ENCODE assay signal across 14 mouse cellular contexts in the genomic region with DNA sequence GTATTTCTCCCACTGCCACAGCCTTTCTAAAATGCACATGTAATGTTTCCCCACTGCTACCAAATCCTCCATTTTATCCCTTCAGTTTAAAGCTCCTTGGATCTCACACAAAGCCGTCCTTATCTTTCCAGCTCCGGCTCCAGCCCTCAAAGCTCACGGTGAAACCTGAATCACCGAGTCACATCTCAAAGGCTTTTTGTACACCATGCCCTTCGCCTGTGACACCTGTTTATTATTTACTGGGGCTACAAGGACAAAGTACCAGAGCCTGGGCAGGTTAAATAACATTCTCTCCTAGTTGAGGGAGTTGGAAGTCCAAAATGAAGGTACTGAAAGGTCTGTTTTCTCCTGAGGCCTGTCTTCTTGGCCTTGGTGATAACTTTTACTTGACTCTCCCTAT. TPM values are rescaled to one million over a fixed set of nuclear protein-coding genes. Genes with fewer than 3 reads are reported as not detected.
DNase-seq lines count a peak whose midpoint lies in the region; ATAC-seq and TF ChIP-seq lines count a peak whose summit lies in the region.
"Had no signal": no experiment of that assay in that cellular context is flagged by ENCODE, and none has a peak within 500 bp of the region (broad histone marks: within the 10 kb centered on the region; RNA-seq: fewer than 3 reads in every experiment).

No protein-coding gene starts in this region.

- DNase-seq in gastrocnemius, adult 2 months: no peak
- DNase-seq in gastrocnemius, postnatal 14 days: no peak
- DNase-seq in kidney, adult 11 months: peak; percentile 55
- DNase-seq in kidney, postnatal 10 days: no peak
- peak; percentile 54 for DNase-seq in liver
- DNase-seq in MN1 (ENCODE audit: low spot score): no peak
- DNase-seq in forebrain, embryonic 14.5 days (ENCODE audit: low spot score): no peak
- DNase-seq: cerebellum, adult 2 months; lung, adult 18-20 months; midbrain, embryonic 14.5 days; spleen, adult 18-20 months had no signal

- H3K4me3 ChIP-seq in gastrocnemius, adult 2 months: no peak overlapping the region
- no peak overlapping the region for H3K4me3 ChIP-seq in stomach, embryonic 16.5 days (replicated peaks; ENCODE audit: low read length)
- no peak overlapping the region for H3K4me3 ChIP-seq in forebrain, embryonic 14.5 days (ENCODE audit: low read depth, low read length)

- H3K4me2 ChIP-seq in stomach, embryonic 16.5 days (ENCODE audit: low read depth, low read length): no peak overlapping the region
- no peak overlapping the region for H3K4me2 ChIP-seq in forebrain, embryonic 14.5 days (ENCODE audit: low read length)
- H3K4me2 ChIP-seq: hindbrain, embryonic 14.5 days had no signal

- intact Hi-C loops in gastrocnemius, adult 2 months (cut with DNase I): no loop called here
- intact Hi-C loops in gastrocnemius, postnatal 14 days (cut with DNase I; ENCODE audit: low total_unique reads): no loop called here

- WGBS in stomach, embryonic 16.5 days: 52% methylated on average over 5 of the region's 5 CpGs
- 61% methylated on average over 5 of the region's 5 CpGs for WGBS in forebrain, embryonic 14.5 days

- ATAC-seq in stomach, embryonic 16.5 days (ENCODE audit: insufficient read depth, low FRiP score): no peak
- no peak for ATAC-seq in forebrain, embryonic 14.5 days

- no peaks in the 10 kb centered on the region for H3K9me3 ChIP-seq in stomach, embryonic 16.5 days (replicated peaks; ENCODE audit: control insufficient read depth, low read length)
- no peaks in the 10 kb centered on the region for H3K9me3 ChIP-seq in forebrain, embryonic 14.5 days (replicated peaks; ENCODE audit: control insufficient read depth, low read length)

- peak overlapping the region; percentile 43; the same call in 1 of the 2 replicates for H3K27ac ChIP-seq in gastrocnemius, adult 2 months
- H3K27ac ChIP-seq in stomach, embryonic 16.5 days (ENCODE audit: low read length): peak overlapping the region; percentile 2; the same call in 1 of the 2 replicates
- no peak overlapping the region for H3K27ac ChIP-seq in forebrain, embryonic 14.5 days (ENCODE audit: low read depth, low read length)
- H3K27ac ChIP-seq: hindbrain, embryonic 14.5 days; macrophage had no signal

- no peak for TF ChIP-seq CTCF in gastrocnemius, adult 2 months (IDR thresholded peaks at IDR 0.05)

- 0 out of 2 replicates have a peak overlapping the region, but pooled peaks have one; percentile 11 for H3K9ac ChIP-seq in stomach, embryonic 16.5 days (ENCODE audit: low read length)
- H3K9ac ChIP-seq in forebrain, embryonic 14.5 days (ENCODE audit: low read length): no peak overlapping the region
- H3K9ac ChIP-seq: hindbrain, embryonic 14.5 days had no signal

- H3K36me3 ChIP-seq in stomach, embryonic 16.5 days (ENCODE audit: control insufficient read depth, insufficient read depth, low read length): no peaks in the 10 kb centered on the region
- H3K36me3 ChIP-seq in forebrain, embryonic 14.5 days (ENCODE audit: control insufficient read depth, insufficient read depth, low read length): no peaks in the 10 kb centered on the region

- H3K27me3 ChIP-seq in stomach, embryonic 16.5 days (ENCODE audit: control insufficient read depth, insufficient read depth, low read length): no peaks in the 10 kb centered on the region
- no peaks in the 10 kb centered on the region for H3K27me3 ChIP-seq in forebrain, embryonic 14.5 days (replicated peaks; ENCODE audit: control insufficient read depth, insufficient read depth, low read length)

- H3K4me1 ChIP-seq in stomach, embryonic 16.5 days (ENCODE audit: control insufficient read depth, insufficient read depth, low read length): peaks cover 23% of the 10 kb centered on the region
- H3K4me1 ChIP-seq in forebrain, embryonic 14.5 days (ENCODE audit: control insufficient read depth, insufficient read depth, low read length): peaks cover 17% of the 10 kb centered on the region

RNA-seq across cellular contexts. Expression of a gene that starts 3.2 kb away (rescaled TPM):
- 10 to 100 TPM; 72.9 to 83.5 TPM for total RNA-seq in gastrocnemius, adult 2 months (2021)
- total RNA-seq in gastrocnemius, postnatal 14 days (2021): 10 to 100 TPM; 53.2 to 58.7 TPM
- polyA plus RNA-seq in stomach, embryonic 16.5 days (2015; fragmentation: Nextera tagmentation; extraction: Ambion mirVana): 17.5 and 17.6 TPM in 2 replicates
- polyA plus RNA-seq in forebrain, embryonic 14.5 days (2014; fragmentation: Nextera tagmentation; extraction: Ambion mirVana): 17.9 and 20.9 TPM in 2 replicates

RNA-seq across cellular contexts. Expression of a gene that starts 3.3 kb away (rescaled TPM):
- 100 to 1,000 TPM; 130 to 145 TPM for total RNA-seq in gastrocnemius, adult 2 months (2021)
- 10 to 100 TPM; 78.1 to 80.1 TPM for total RNA-seq in gastrocnemius, postnatal 14 days (2021)
- polyA plus RNA-seq in stomach, embryonic 16.5 days (2015; fragmentation: Nextera tagmentation; extraction: Ambion mirVana): 23.3 and 26.6 TPM in 2 replicates
- 96.7 and 107 TPM in 2 replicates for polyA plus RNA-seq in forebrain, embryonic 14.5 days (2014; fragmentation: Nextera tagmentation; extraction: Ambion mirVana)

Comparison
In these comparisons a context has a peak if more than half of its experiments do, and no peak if none do; other contexts are left out.
1. DNase-seq: peak in kidney, adult 11 months (single experiment) and liver (single experiment); none in gastrocnemius, adult 2 months (single experiment), gastrocnemius, postnatal 14 days (single experiment), kidney, postnatal 10 days (single experiment), MN1 (single experiment) and forebrain, embryonic 14.5 days (single experiment).